Mouse (Mus musculus) kidney, adult 18-20 months (tissue): Measurements from ENCODE around the gene Hoxa3.

Source experiments
- DNase-seq: peaks from one replicate; pipeline ENCODE4 v3.0.0; 2021

Hoxa3 gene

DNA sequence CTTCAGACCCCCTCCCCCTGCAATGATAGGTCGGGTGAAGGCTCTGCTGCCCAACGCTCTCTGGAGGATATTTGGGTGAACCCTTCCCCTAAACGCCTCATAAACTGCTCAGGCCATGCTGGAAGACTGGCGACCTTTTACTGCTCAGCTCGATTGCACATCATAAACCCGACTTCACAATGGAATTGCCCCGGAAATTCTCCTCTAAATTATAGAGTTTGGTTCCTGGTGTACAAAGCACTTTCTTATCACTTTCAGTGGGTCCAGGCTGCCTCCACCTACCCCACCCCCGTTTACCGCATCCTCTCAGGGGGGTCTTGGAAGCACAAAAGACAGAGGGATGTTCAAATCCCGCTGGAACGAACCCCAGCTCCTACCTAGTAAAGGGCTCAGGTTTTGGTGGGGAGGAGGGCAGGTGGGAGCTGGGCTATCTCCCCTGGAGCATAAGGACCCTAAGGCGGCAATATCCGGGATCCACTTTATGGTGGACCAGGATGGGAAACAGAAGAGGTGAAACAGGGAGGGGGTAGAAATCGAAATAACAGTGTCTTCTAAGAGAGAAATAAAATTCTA lies 5.6 kb upstream of the Hoxa3 start:
- DNase-seq, result peak; percentile 66

DNA sequence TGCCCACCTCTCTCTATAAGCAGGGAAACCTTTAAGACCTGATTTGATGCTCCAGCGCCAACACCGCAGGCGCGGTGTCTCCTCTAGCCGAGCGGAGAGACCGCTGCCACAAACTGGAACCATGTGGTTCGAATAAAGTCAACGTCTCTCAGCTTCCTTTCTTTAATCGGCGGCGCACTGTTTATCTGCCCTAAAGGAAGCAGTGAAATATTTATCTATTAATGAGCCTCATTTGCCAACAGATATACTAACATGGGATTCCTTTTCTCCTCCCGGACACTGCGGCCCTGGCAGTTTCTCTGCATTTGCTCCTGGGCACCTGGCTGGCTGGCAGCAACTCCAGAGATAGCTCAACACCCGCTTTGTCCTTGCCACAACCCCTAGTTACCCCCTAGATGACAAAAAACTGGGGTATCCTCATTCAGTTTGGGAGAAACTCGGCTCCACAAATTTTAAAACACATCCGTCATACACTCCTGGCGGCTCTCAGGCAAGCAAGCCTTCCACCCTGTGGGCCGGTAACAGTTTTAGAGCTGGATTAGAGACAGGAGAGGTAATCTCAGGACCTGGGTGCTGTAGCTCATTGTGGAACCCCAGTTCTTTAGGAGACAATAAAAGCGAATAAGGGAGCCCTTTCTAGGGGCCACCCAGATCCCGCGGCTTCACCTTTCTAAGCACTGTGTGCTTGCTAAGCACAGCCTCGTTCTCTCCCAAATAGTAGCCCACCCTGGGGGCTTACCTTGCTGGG lies 4.9 kb upstream of the Hoxa3 start:
- peak; percentile 66 for DNase-seq

GRCm38 (mm10) chr6:52217459-52217768 lies 4.3 kb upstream of the Hoxa3 start:
- DNase-seq, result peak; percentile 93

GRCm38 (mm10) chr6:52216691-52217458 lies 3.7 kb upstream of the Hoxa3 start:
- peak; percentile 83 for DNase-seq

DNA sequence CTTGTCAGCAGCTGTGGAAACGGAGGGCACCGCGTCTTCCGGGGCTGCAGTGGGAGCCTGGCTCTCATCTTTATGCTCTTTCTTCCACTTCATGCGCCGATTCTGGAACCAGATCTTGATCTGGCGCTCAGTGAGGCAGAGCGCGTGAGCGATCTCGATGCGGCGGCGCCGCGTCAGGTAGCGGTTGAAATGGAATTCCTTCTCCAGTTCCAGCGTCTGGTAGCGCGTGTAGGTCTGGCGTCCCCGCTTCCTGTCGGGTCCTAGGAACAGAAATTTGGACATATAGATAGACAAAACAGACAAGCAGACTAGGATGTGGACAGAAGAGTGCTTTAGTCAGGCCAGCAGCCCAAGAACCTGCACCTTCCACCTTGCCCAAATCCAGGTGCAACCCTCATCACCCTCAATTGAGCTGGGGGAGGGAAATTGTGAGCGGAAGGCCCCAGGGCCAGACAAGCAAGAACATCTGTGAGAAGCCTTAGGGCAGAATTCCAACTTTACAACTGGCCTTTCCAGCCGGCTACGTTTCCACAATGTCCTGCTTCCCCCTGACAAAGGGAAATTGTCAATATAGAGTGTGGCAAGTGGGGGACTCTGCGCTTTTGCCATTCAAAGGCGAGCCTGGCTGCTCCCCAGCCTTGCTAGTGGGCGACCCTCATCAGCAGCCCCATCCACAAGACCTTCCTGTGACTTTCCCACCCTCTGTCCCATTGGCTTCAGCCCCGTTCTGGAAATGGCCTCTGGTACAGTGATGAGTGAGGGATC lies 2.8 kb upstream of the Hoxa3 start:
- peak; percentile 69 for DNase-seq

- DNase-seq, result peak; percentile 38
These were observed 1.9 kb upstream of the Hoxa3 start for GRCm38 (mm10) chr6:52215070-52215469.

DNA sequence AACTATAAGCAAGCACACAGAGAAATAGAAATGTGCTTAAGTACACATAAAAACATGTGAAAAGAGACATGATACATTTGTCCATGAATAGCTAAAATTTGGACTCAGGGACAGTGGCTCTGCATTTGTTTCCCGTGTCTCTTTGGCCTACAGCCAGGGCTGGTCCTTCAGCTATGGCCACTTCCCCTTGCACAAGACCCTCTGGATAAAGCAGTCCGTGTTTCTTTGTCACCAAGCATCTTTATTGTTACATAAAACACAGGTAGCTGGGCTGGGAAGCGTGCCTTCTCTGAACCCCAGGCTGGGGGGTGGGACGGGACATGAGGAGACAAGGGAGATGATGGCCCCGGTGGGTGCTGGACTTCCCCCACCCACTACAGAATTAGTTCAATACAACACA lies 1.1 kb upstream of the Hoxa3 start:
- peak; percentile 46 for DNase-seq

DNA sequence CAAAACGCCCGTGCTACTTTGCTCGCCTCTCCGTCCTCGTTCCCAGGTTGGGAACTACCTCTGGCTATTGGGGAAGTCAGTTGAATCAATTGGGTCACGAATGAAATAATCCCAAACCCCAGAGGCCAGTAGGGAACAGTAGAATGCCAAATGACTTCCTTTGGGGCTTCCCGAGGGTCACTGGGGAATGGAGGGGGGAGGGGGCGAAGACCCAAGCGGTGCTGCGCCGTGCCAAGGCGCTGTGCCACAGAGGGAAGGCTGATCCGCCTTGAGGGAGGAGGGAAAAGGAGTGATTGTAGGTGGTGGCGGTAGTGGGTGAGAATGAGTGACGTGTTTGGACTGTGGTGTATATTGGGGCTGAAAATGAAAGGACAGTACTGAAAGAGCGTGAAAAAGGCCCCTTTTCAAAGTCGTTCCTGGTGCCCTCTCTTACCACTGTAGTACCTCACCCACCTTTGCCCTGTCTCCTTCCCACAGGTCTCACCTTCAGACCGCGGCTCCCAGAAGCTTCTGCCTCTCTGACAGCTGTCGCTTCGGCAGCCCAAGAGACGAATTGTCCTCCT lies 499 bp downstream of the Hoxa3 start:
- peak; percentile 81 for DNase-seq

DNA sequence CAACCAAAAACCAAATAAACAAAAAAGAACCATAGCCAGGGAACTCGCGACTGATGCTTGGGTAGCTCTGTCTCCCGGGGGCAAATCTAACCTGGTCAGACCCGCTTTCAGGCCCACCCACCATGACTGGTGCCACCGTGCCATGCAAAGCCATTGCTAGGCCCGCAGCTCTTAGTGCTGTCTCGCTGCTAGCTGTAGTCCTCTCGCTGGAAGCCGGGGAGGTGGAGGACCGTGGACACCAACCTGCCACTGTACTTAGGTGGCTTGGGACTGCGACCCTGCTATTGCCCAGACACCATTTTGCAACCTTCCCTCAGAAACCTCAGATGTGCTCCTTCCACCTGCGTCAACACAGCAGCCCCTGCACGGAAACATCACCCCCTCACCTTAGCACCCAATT lies 1.2 kb downstream of the Hoxa3 start:
- DNase-seq, result no peak

- peak; percentile 91 for DNase-seq
These were observed 1.8 kb downstream of the Hoxa3 start for GRCm38 (mm10) chr6:52211170-52211935.

GRCm38 (mm10) chr6:52209685-52210046 lies 3.5 kb downstream of the Hoxa3 start:
- peak; percentile 49 for DNase-seq

GRCm38 (mm10) chr6:52208868-52209684 lies 4.1 kb downstream of the Hoxa3 start:
- DNase-seq, result no peak

DNA sequence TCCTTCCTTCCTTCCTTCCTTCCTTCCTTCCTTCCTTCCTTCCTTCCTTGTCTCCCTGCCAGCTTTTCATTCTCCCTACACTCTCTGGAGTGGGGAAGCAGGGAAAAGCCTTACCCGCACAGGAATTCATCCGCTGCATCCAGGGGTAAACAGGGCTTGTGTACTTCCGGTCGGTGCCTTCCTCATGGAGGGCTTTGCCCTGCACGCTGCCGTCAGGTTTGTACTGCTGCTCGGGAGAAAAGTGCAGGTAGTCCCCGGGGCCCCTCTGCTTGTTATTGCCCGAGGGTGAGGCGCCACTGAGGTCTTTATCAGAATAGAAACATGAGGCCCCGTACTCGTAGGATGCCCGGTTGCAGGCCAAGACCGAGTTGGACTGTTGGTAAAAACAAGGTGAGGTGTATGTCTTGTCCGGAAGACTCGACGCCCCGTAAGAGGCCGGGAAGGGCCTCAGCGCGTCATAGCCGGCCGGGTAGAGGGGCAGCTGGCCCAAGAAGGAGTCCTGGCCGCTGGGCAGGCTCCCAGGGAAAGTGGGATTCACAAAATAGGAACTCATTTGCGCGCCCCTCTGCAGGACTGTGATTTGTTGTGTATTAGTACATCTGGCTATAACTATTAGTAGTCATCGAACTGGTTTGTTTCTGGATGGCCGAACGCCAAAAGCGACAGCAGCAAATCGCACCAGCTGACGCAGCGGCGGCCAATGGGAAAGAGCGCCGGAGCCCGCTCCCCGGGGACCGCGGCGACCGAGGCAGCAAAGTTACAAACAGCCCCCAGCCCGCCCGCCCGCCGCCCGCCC lies 4.9 kb downstream of the Hoxa3 start, which contains the start of gene Hoxa6:
Gene Hoxa6, minus strand, starts transcription at position 651 of the 796 bp plus-strand sequence.
- DNase-seq, result peak; percentile 80

GRCm38 (mm10) chr6:52207684-52207976 lies 5.5 kb downstream of the Hoxa3 start:
- DNase-seq, result no peak

DNA sequence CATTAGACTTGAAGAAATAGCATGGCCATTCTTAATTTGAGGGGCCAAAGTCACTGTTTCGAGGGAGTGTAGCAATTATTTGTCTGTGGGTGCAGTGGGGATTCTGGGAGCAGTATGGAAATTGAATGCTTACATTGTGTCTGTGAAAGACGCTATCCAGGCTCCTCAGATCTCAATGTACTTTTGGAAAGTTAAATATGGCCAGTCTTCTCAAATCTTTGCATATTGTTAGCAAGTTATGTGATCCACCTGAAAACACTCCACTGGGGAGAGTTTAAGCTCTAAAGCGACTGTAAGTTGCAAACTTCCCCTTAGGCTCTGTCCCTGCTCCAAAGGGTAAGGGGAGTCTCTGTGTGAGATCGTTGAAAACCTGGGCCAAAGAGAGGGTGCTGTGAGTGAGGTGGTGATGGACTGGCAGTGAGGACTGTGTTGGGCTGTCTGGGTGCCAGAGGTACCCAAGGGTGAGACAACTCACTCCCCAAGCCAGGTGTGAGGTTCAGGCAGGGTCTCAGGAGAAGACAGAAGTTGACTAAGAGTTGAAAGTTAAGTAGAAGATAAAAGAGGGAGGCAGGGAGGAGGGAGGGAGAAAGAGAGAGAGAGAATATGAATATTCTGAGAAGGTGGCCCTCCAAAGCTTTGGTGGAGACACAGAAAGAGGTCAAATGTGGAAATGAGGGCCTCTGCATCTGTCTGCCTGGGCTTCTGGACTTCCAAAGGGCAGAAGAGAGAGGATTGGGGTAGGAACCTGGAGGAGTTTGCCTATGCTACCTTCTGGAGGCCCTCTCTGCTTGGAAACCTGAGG lies 6.1 kb downstream of the Hoxa3 start:
- DNase-seq, result peak; percentile 13

DNA sequence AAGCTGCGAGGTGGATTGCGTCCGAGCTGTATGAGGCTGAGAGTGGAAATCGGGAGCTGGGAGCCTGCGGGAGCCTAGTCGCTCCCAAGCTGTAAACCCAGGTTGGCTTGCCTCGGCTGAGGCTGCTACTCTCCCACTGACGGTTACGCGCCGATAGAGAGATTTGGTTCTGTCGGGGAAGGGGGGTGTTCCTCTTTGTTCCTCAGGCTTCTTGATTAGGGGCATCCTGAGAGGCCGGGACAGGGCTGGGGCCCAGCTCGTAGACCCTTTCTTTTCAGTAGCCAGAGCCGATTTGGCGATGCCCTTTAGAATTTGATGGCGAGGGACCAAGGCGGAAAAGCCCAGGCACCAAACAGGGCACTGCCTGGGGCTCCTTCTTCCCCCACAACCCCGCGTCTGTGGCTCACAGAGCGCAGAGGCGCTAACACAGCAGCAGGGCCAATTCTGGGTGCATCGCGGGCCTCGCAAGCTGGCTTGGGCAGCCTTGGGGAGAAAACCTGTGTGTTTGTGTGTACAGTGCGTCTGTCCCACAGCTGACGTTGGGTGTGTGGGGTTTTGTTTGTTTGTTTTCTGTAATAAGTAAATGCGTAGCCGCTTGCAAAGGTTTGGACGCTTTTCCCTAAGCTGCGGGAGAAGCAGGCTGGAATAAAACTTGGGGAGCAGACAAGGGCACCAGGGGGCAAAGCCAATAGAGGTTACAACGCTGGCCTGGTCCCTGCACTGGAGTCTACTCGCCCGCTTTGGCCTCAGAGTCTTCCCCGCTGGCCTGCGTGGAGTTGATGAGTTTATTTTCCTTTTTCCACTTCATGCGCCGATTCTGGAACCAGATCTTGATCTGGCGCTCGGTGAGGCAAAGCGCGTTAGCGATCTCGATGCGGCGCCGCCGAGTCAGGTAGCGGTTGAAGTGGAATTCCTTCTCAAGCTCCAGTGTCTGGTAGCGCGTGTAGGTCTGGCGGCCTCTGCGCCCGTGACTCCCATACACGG lies 7.2 kb downstream of the Hoxa3 start:
- peak; percentile 33 for DNase-seq

- DNase-seq, result peak; percentile 32
These were observed 7.9 kb downstream of the Hoxa3 start for GRCm38 (mm10) chr6:52205221-52205620.

- peak; percentile 92 for DNase-seq
These were observed 8.9 kb downstream of the Hoxa3 start, which contains the start of gene Hoxa5 for GRCm38 (mm10) chr6:52204050-52204752. Hoxa5 (minus strand) TSS chr6:52204587.
